23 mouse cellular contexts compared by ENCODE assay signal in the genomic region with DNA sequence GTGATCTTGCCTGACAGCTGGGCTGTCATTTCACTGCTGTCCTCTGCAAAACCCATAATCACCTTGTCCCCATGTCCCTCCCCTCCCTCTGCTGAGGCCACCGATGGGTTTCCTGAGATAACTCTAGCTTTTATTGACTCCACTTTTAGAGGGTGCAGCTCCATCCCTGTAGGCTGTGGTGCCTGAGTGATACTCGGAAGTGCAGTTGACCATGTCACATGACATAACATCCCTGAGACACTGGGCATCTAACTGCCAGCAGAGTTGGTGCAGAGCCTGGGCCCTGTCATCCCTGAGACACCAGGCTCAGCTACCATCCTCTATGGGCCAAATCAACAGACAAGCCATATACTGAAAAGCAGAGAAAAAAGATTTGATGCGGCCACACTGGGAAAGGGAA.
DNase-seq lines count a peak whose midpoint lies in the region; ATAC-seq and TF ChIP-seq lines count a peak whose summit lies in the region.
"Had no signal": no experiment of that assay in that cellular context is flagged by ENCODE, and none has a peak within 500 bp of the region (broad histone marks: within the 10 kb centered on the region; RNA-seq: fewer than 3 reads in every experiment).

No protein-coding gene starts in this region.

- TF ChIP-seq CTCF in cerebellum, adult 2 months (IDR thresholded peaks at IDR 0.05; ENCODE audit: borderline replicate concordance, insufficient read depth, low read depth, low read length) = no peak

- TF ChIP-seq POLR2A in cerebellum, adult 2 months (IDR thresholded peaks at IDR 0.05; ENCODE audit: borderline replicate concordance, insufficient read depth, low read length) = no peak

- H3K27ac ChIP-seq in cerebellum, adult 2 months (ENCODE audit: insufficient read depth, low read length) = peak overlapping the region; percentile 38
- H3K27ac ChIP-seq: embryonic facial prominence, embryonic 13.5 days; embryonic facial prominence, embryonic 15.5 days; forebrain, embryonic 10.5 days; forebrain, embryonic 12.5 days had no signal

- H3K4me1 ChIP-seq in cerebellum, adult 2 months (ENCODE audit: control insufficient read depth, insufficient read depth, low read length) = peaks cover 25% of the 10 kb centered on the region
- H3K4me1 ChIP-seq: embryonic facial prominence, embryonic 13.5 days; embryonic facial prominence, embryonic 15.5 days; forebrain, embryonic 10.5 days; forebrain, embryonic 12.5 days had no signal

- DNase-seq in cerebellum, adult 8-10 months = no peak
- DNase-seq in cerebellum, adult 2 months = peak in 1 of 2 experiments; percentile 36
- DNase-seq in cerebellum, adult 9-11 months = no peak
- DNase-seq in heart, adult 11 months = peak; percentile 87
- no peak for DNase-seq in heart, postnatal 25 days (ENCODE audit: low spot score)
- DNase-seq in brain, adult 2 months (ENCODE audit: low read depth, low spot score) = peak; percentile 28
- DNase-seq: adrenal gland, adult 8-10 months; adrenal gland, postnatal 14 days; adrenal gland, postnatal 36 days; B cell, adult 2 months; embryo, embryonic 11 days had no signal

- no peak overlapping the region for H3K4me3 ChIP-seq in cerebellum, adult 2 months (replicated peaks; ENCODE audit: insufficient read depth, low read depth, low read length)
- H3K4me3 ChIP-seq: embryonic facial prominence, embryonic 13.5 days; embryonic facial prominence, embryonic 15.5 days; erythroblast, embryonic 14.5 days; forebrain, embryonic 10.5 days; forebrain, embryonic 12.5 days had no signal

- intact Hi-C loops in heart, postnatal 25 days (cut with DNase I) = no loop called here

- 0 out of 2 replicates have a peak, but pooled peaks have one; percentile 8 for ATAC-seq in cerebellum, adult (ENCODE audit: insufficient number of reproducible peaks, low FRiP score, low TSS enrichment)
- ATAC-seq: activated CD4-positive, CD25-positive, alpha-beta regulatory T cell, adult 4 months; CD4-positive, CD25-positive, alpha-beta regulatory T cell, adult 4 months; forebrain, embryonic 14.5 days; forebrain, embryonic 16.5 days; Patski had no signal

- WGBS in cerebellum, adult 2 months = 67% methylated on average over 3 of the region's 3 CpGs

- no peaks in the 10 kb centered on the region for H3K27me3 ChIP-seq in cerebellum, adult 2 months (ENCODE audit: control insufficient read depth, insufficient read depth, low read length)
- H3K27me3 ChIP-seq: CH12.LX; embryonic facial prominence, embryonic 13.5 days; embryonic facial prominence, embryonic 15.5 days; forebrain, embryonic 12.5 days; Patski had no signal

Comparison
In these comparisons a context has a peak if more than half of its experiments do, and no peak if none do; other contexts are left out.
1. DNase-seq: peak in heart, adult 11 months (single experiment) and brain, adult 2 months (single experiment); none in cerebellum, adult 8-10 months (single experiment), cerebellum, adult 9-11 months (single experiment) and heart, postnatal 25 days (single experiment).